Mouse (Mus musculus): Measurements from ENCODE around the gene Magel2. TPM values are rescaled to one million over a fixed set of nuclear protein-coding genes. Genes with fewer than 3 reads are reported as not detected.

The Magel2 gene
- total and polyA plus RNA-seq, 2 experiments from 2014 or later = 8.6 to 21.4 TPM

GRCm38 (mm10) chr7:62365039-62365636 lies 11.7 kb upstream of the Magel2 start:
- WGBS = 60% methylated on average over 7 of the region's 7 CpGs

GRCm38 (mm10) chr7:62366730-62367129 lies 10.1 kb upstream of the Magel2 start:
- Histone ChIP-seq H3K27me3 (ENCODE audit: insufficient read depth, low read length) (no peaks in the 10 kb centered on the region), H3K4me1 (ENCODE audit: insufficient read depth) (no peaks in the 10 kb centered on the region), H3K4me3 (ENCODE audit: low read depth, low read length) (no peak overlapping the region), H3K36me3 (ENCODE audit: insufficient read depth) (no peaks in the 10 kb centered on the region), H3K27ac (ENCODE audit: low read depth, low read length) (peak overlapping the region; percentile 57; the same call in 1 of the 2 replicates), H3K9me3 (ENCODE audit: low read length) (no peaks in the 10 kb centered on the region), H3K4me2 (ENCODE audit: low read depth) (no peak overlapping the region), H3K9ac (no peak overlapping the region)
- DNase-seq (no peak), ATAC-seq (no peak)
- 65% methylated on average over 8 of the region's 8 CpGs for whole genome bisulfite sequencing
- no peak for TF ChIP-seq CTCF (IDR thresholded peaks at IDR 0.05; ENCODE audit: low read depth)

More at GRCm38 (mm10) chr7:62365039-62365636, 11.7 kb upstream of the Magel2 start:
- no peaks in the 10 kb centered on the region for H3K4me1 ChIP-seq (ENCODE audit: insufficient read depth)
- peak; percentile 30 for DNase-seq
- no peak overlapping the region for H3K9ac ChIP-seq
- ATAC-seq = peak; percentile 45; the same call in 1 of the 2 replicates
- TF ChIP-seq CTCF (IDR thresholded peaks at IDR 0.05; ENCODE audit: low read depth) = no peak
- H3K27me3 ChIP-seq (ENCODE audit: insufficient read depth, low read length) = no peaks in the 10 kb centered on the region
- H3K9me3 ChIP-seq (ENCODE audit: low read length) = no peaks in the 10 kb centered on the region
- no peaks in the 10 kb centered on the region for H3K36me3 ChIP-seq (ENCODE audit: insufficient read depth)
- no peak overlapping the region for H3K4me3 ChIP-seq (ENCODE audit: low read depth, low read length)
- H3K4me2 ChIP-seq (ENCODE audit: low read depth) = no peak overlapping the region
- peak overlapping the region; percentile 55 for H3K27ac ChIP-seq (ENCODE audit: low read depth, low read length)

GRCm38 (mm10) chr7:62375658-62376057 lies 1.2 kb upstream of the Magel2 start:
- Histone ChIP-seq H3K27me3 (ENCODE audit: insufficient read depth, low read length) (no peaks in the 10 kb centered on the region), H3K4me1 (ENCODE audit: insufficient read depth) (no peaks in the 10 kb centered on the region), H3K36me3 (ENCODE audit: insufficient read depth) (no peaks in the 10 kb centered on the region), H3K9ac (no peak overlapping the region), H3K4me3 (ENCODE audit: low read depth, low read length) (no peak overlapping the region), H3K27ac (ENCODE audit: low read depth, low read length) (no peak overlapping the region), H3K4me2 (ENCODE audit: low read depth) (no peak overlapping the region), H3K9me3 (ENCODE audit: low read length) (no peaks in the 10 kb centered on the region)
- 35% methylated on average over 4 of the region's 4 CpGs for WGBS
- ATAC-seq (no peak), DNase-seq (peak; percentile 69)
- TF ChIP-seq CTCF (IDR thresholded peaks at IDR 0.05; ENCODE audit: low read depth) = peak; percentile 58

- H3K4me3 ChIP-seq (ENCODE audit: low read depth, low read length) = peak overlapping the region; percentile 38
- no peaks in the 10 kb centered on the region for H3K36me3 ChIP-seq (ENCODE audit: insufficient read depth)
- H3K4me2 ChIP-seq (ENCODE audit: low read depth) = peak overlapping the region; percentile 49
- peak overlapping the region; percentile 57 for H3K9ac ChIP-seq
- no peak for TF ChIP-seq CTCF (IDR thresholded peaks at IDR 0.05; ENCODE audit: low read depth)
- peak overlapping the region; percentile 54 for H3K27ac ChIP-seq (ENCODE audit: low read depth, low read length)
- WGBS = 37% methylated on average over 14 of the region's 14 CpGs
- H3K4me1 ChIP-seq (ENCODE audit: insufficient read depth) = no peaks in the 10 kb centered on the region
- H3K9me3 ChIP-seq (ENCODE audit: low read length) = no peaks in the 10 kb centered on the region
- ATAC-seq = no peak
- no peak for DNase-seq
- no peaks in the 10 kb centered on the region for H3K27me3 ChIP-seq (ENCODE audit: insufficient read depth, low read length)
Measured at GRCm38 (mm10) chr7:62377313-62377712, 503 bp downstream of the Magel2 start.

GRCm38 (mm10) chr7:62378529-62378928 lies 1.7 kb downstream of the Magel2 start:
- no peak for TF ChIP-seq CTCF (IDR thresholded peaks at IDR 0.05; ENCODE audit: low read depth)
- no peak overlapping the region; the same call in 1 of the 2 replicates for H3K4me3 ChIP-seq (ENCODE audit: low read depth, low read length)
- 0 out of 2 replicates have a peak overlapping the region, but pooled peaks have one; percentile 49 for H3K4me2 ChIP-seq (ENCODE audit: low read depth)
- H3K9ac ChIP-seq = no peak overlapping the region
- DNase-seq (no peak), ATAC-seq (no peak)
- H3K4me1 ChIP-seq (ENCODE audit: insufficient read depth) = no peaks in the 10 kb centered on the region
- no peaks in the 10 kb centered on the region for H3K9me3 ChIP-seq (ENCODE audit: low read length)
- H3K36me3 ChIP-seq (ENCODE audit: insufficient read depth) = no peaks in the 10 kb centered on the region
- H3K27me3 ChIP-seq (ENCODE audit: insufficient read depth, low read length) = no peaks in the 10 kb centered on the region
- no peak overlapping the region for H3K27ac ChIP-seq (ENCODE audit: low read depth, low read length)
- WGBS = 88% methylated on average over 9 of the region's 9 CpGs

GRCm38 (mm10) chr7:62382391-62382790 lies 5.6 kb downstream of the Magel2 start:
- 16% methylated on average over 2 of the region's 2 CpGs for WGBS
- peak; percentile 82 for TF ChIP-seq CTCF (IDR thresholded peaks at IDR 0.05; ENCODE audit: low read depth)
- H3K27ac ChIP-seq (ENCODE audit: low read depth, low read length) = no peak overlapping the region
- ATAC-seq = peak; percentile 86
- no peak overlapping the region for H3K9ac ChIP-seq
- H3K4me3 ChIP-seq (ENCODE audit: low read depth, low read length) = no peak overlapping the region
- H3K36me3 ChIP-seq (ENCODE audit: insufficient read depth) = no peaks in the 10 kb centered on the region
- no peak overlapping the region for H3K4me2 ChIP-seq (ENCODE audit: low read depth)
- DNase-seq = peak; percentile 81
- no peaks in the 10 kb centered on the region for H3K4me1 ChIP-seq (ENCODE audit: insufficient read depth)
- no peaks in the 10 kb centered on the region for H3K9me3 ChIP-seq (ENCODE audit: low read length)
- no peaks in the 10 kb centered on the region for H3K27me3 ChIP-seq (ENCODE audit: insufficient read depth, low read length)

GRCm38 (mm10) chr7:62388291-62388690 lies 11.5 kb downstream of the Magel2 start:
- Histone ChIP-seq H3K4me3 (ENCODE audit: low read depth, low read length) (no peak overlapping the region), H3K36me3 (ENCODE audit: insufficient read depth) (no peaks in the 10 kb centered on the region), H3K9me3 (ENCODE audit: low read length) (no peaks in the 10 kb centered on the region), H3K4me2 (ENCODE audit: low read depth) (no peak overlapping the region), H3K27me3 (ENCODE audit: insufficient read depth, low read length) (no peaks in the 10 kb centered on the region), H3K9ac (no peak overlapping the region), H3K4me1 (ENCODE audit: insufficient read depth) (no peaks in the 10 kb centered on the region), H3K27ac (ENCODE audit: low read depth, low read length) (no peak overlapping the region)
- TF ChIP-seq CTCF (IDR thresholded peaks at IDR 0.05; ENCODE audit: low read depth) = peak; percentile 56
- no peak for ATAC-seq
- DNase-seq = no peak
- 47% methylated on average over 4 of the region's 4 CpGs for WGBS
